Mouse (Mus musculus) kidney, adult 8-10 months (tissue): ENCODE measurements around the gene Dpy30.

Experiments used
- DNase-seq, 2 experiments: peaks; one replicate each; pipeline ENCODE4 v3.0.0; 2022

Gene Dpy30

GRCm38 (mm10) chr17:74294426-74295025 is 29.2 kb downstream of the Dpy30 start:
- DNase-seq, result peak; percentile 83 to 86

GRCm38 (mm10) chr17:74293687-74294425 is 29.9 kb downstream of the Dpy30 start:
- DNase-seq, result peak in 1 of 2 experiments; percentile 25

- no peak for DNase-seq
These were observed 31.9 kb downstream of the Dpy30 start for GRCm38 (mm10) chr17:74291640-74292361.

GRCm38 (mm10) chr17:74290869-74291268 is 32.9 kb downstream of the Dpy30 start:
- DNase-seq, result no peak

GRCm38 (mm10) chr17:74290198-74290597 is 33.5 kb downstream of the Dpy30 start:
- no peak for DNase-seq

- DNase-seq, result no peak
These were observed 35.1 kb downstream of the Dpy30 start for GRCm38 (mm10) chr17:74288626-74289025.

- no peak for DNase-seq
These were observed 37.5 kb downstream of the Dpy30 start for GRCm38 (mm10) chr17:74286140-74286730.

GRCm38 (mm10) chr17:74285730-74286129 is 38.0 kb downstream of the Dpy30 start:
- no peak for DNase-seq

- peak; percentile 44 to 73 for DNase-seq
These were observed 39.2 kb downstream of the Dpy30 start for GRCm38 (mm10) chr17:74284397-74285115.

- DNase-seq, result no peak
These were observed 41.7 kb downstream of the Dpy30 start for GRCm38 (mm10) chr17:74282024-74282423.

GRCm38 (mm10) chr17:74278966-74279869 is 44.5 kb downstream of the Dpy30 start:
- no peak for DNase-seq

GRCm38 (mm10) chr17:74274471-74274870 is 49.3 kb downstream of the Dpy30 start:
- DNase-seq, result no peak

GRCm38 (mm10) chr17:74272683-74273205 is 51.0 kb downstream of the Dpy30 start:
- no peak for DNase-seq

- DNase-seq, result no peak
These were observed 52.0 kb downstream of the Dpy30 start for GRCm38 (mm10) chr17:74271541-74272268.

- DNase-seq, result no peak
These were observed 53.5 kb downstream of the Dpy30 start for GRCm38 (mm10) chr17:74270205-74270604.

GRCm38 (mm10) chr17:74267415-74268180 is 56.1 kb downstream of the Dpy30 start:
- no peak for DNase-seq

GRCm38 (mm10) chr17:74265636-74266035 is 58.1 kb downstream of the Dpy30 start:
- DNase-seq, result no peak

- DNase-seq, result no peak
These were observed 58.6 kb downstream of the Dpy30 start for GRCm38 (mm10) chr17:74265156-74265505.

- peak in 1 of 2 experiments; percentile 24 for DNase-seq
These were observed 59.2 kb downstream of the Dpy30 start for GRCm38 (mm10) chr17:74264333-74265155.
